Mouse (Mus musculus): ENCODE data around the gene Naa15.

GRCm38 (mm10) chr3:51417966-51418365 lies 3.0 kb downstream of the Naa15 start:
- no peak for TF ChIP-seq CTCF (conservative IDR thresholded peaks at IDR 0.05; ENCODE audit: low read length)
- no peak for TF ChIP-seq NANOG (IDR thresholded peaks at IDR 0.05; ENCODE audit: borderline replicate concordance, low read length)
- no peak for TF ChIP-seq POU5F1 (IDR thresholded peaks at IDR 0.05; ENCODE audit: borderline replicate concordance, low read length)

Measured in E14TG2a.4 (cell line).